Mouse (Mus musculus): ENCODE measurements around the gene Mier2. TPM values are rescaled to one million over a fixed set of nuclear protein-coding genes. Genes with fewer than 3 reads are reported as not detected.
A peak's percentile ranks its signal among the peaks of the same experiment; 100 is the strongest.

The Mier2 gene
- total RNA-seq, 2 experiments from 2014 or later: not detected

DNA sequence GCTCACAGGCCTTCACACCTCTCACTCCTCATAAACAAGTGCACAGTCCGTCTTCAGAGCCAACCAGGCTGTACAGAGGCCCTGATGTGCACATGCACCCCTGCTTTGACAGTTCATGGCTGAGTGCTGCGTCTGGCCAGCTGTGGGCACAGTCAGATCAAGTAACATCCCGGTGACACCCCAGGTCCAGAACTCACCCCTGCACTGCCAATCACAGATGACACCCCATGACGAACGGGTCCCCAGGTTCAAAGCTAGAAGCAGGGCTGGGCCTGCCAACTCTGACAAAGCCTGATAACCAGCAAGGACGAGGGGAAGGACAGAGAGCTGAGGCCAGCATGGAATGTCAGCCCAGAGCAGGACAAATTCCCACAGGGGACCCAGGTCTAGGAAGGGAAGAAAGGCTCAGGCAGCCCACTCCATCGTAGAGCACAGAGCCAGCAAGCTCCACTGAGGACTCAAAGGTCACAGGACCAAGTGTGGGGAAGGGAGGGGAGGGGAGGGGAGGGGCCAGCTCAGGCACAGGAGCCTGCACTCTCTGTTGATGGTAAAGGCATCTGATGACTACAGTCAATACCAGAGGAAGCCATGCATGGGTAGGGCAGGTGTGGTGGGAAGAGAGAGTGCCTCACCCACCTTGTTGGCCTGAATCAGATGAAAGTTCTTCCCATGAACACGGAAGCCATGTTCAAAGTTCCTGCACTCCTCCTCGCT is 11.0 kb downstream of the Mier2 start:
- ATAC-seq (replicated peaks; ENCODE audit: low FRiP score, poor library complexity, severe bottlenecking): no peak

- ATAC-seq (replicated peaks; ENCODE audit: low FRiP score, poor library complexity, severe bottlenecking): no peak
Measured at GRCm38 (mm10) chr10:79542171-79542570, 12.8 kb downstream of the Mier2 start.

- ATAC-seq (replicated peaks; ENCODE audit: low FRiP score, poor library complexity, severe bottlenecking): no peak
Measured at GRCm38 (mm10) chr10:79541522-79541921, 13.5 kb downstream of the Mier2 start.

GRCm38 (mm10) chr10:79540746-79541145 is 14.3 kb downstream of the Mier2 start:
- ATAC-seq (replicated peaks; ENCODE audit: low FRiP score, poor library complexity, severe bottlenecking): 0 out of 2 replicates have a peak, but pooled peaks have one; percentile 17

DNA sequence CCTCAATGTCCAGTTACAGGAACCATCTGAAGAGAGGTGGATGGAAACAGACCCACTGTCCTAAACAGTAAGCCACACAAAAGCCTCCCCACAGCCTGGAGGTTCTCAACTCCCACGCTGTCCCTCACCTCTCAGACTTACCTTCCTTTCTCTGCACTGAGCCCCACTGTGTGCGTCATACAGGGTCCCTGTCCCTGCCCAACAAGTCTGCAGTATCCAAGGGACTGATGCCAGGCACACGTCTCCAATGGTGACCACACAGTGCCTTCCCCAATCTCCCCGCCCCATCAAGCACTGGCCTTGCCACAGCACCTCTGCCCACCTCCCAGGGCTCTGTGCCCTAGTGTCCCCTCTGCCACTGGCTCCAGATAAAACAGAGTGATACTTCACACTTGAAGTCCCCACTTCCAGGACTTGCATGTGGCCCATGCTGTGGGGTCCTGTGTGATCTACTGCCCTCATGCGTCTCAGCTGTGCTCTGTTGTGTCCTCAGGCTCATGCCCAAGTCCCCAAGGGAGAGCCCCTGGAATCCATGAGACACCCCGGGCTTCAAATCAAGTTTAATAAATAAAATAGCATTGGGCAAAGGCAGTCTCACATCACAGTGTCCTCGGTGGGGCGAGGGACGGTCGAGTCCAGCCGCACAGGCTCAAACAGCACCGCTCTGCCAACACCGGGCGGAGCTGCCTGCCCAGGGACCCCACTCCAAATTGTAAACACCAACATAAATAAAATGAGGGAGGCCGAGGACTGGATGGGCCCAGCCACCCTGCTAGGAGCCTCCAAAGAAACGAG is 15.1 kb downstream of the Mier2 start:
- ATAC-seq (replicated peaks; ENCODE audit: low FRiP score, poor library complexity, severe bottlenecking): no peak

GRCm38 (mm10) chr10:79538873-79539272 is 16.1 kb downstream of the Mier2 start:
- no peak for ATAC-seq (replicated peaks; ENCODE audit: low FRiP score, poor library complexity, severe bottlenecking)

GRCm38 (mm10) chr10:79538323-79538722 is 16.7 kb downstream of the Mier2 start:
- no peak for ATAC-seq (replicated peaks; ENCODE audit: low FRiP score, poor library complexity, severe bottlenecking)

DNA sequence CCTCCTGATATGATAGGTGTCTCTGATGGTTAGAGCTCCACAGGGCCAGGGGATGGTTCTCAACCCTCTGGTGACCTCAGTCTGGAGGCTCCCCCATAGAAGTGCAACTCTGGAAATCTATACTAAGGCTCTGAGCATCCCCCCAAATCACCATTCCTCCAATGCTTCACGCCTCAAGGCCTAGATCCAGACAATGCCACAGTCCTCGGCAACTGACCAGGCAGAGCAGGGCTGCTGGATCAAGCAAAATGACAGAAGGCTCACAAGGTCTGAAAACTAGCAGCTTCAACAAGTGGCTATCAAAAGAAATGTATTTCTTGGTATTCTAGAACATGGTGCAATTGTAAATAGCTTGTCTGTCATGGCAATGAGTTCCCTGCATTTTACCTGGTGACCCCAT is 17.2 kb downstream of the Mier2 start:
- no peak for ATAC-seq (replicated peaks; ENCODE audit: low FRiP score, poor library complexity, severe bottlenecking)

GRCm38 (mm10) chr10:79537271-79537670 is 17.7 kb downstream of the Mier2 start:
- no peak for ATAC-seq (replicated peaks; ENCODE audit: low FRiP score, poor library complexity, severe bottlenecking)

GRCm38 (mm10) chr10:79536461-79537080 is 18.4 kb downstream of the Mier2 start:
- ATAC-seq (replicated peaks; ENCODE audit: low FRiP score, poor library complexity, severe bottlenecking): no peak

DNA sequence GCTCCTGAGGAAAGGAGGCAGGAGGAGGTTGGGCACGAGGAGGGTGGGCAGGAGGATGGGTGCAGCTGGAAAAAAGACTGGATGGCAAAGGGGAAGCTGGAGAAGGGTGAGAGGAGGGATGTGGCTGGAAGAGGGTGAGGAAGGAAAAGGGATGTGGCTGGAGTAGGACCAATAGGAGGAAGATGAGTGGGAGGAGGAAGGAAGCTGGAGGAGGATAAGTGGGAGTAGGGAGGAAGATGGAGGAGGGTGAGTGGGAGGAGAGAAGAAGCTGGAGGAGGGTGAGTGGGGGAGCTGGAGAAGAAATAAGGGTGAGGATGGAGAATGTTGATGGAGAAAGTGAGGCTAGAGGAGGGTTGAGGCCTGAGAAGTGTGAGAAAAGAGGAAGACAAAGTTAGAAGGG is 19.6 kb downstream of the Mier2 start:
- no peak for ATAC-seq (replicated peaks; ENCODE audit: low FRiP score, poor library complexity, severe bottlenecking)

DNA sequence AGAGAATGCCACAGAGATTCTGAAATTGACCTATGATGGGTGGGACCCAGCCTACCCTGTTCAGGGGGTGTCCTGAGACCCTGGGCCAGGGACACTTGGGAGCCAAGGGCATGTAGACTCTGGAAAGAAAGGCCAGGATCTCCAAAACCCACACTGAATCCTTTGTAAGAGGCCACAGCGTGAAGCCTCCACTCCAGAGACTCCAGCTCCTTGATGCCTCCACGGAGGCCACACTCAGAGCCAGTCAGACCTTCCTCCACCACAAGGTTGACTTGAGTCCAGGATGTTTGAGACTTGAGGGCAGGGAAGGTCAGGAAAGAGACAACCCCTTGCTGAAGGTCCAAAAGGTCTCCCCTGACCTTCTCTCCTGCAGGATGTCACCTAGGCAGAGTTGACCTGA is 20.6 kb downstream of the Mier2 start:
- ATAC-seq (replicated peaks; ENCODE audit: low FRiP score, poor library complexity, severe bottlenecking): no peak

DNA sequence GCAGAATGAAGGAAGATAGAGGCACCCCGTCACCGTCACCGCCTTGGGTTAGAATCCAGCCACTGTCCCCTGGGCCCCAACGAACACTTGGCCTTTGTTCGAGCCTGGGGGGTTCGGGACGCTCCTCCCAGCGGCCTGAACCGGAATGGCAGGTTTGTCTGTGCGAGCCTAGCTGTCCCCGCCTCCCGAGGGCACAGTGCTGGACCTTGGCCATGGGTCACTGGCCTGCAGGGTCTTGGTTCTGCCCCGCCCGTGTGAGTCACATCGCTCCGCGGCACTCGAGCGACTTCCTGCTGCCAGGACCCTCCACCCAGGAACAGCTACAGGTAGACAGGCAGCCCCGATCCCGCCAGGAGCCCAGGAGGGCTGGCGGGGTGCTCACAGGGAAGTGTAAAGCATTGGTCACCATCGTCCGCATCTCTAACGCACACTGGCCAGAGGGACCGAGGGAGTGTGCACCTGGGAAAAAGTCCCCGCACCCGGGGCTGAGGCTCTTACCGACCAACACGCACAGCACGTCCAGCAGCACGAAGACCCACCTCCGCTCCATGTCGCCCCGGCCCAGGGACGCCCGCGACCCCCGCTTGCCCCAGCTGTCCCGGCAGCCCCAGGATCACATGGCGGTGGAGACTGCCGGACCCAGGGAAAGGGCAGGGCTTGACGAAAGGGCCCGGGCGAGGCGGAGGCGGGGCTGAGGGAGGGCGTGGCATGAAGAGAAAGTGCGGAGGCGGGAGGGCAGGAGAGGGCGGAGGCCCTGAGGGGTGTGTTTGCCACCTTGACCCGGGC is 21.7 kb downstream of the Mier2 start, which contains the start of gene Plpp2:
TSS of gene Plpp2 (minus strand) at position 671 of the 786 bp plus-strand sequence.
- ATAC-seq (replicated peaks; ENCODE audit: low FRiP score, poor library complexity, severe bottlenecking): peak; percentile 81

GRCm38 (mm10) chr10:79532678-79533077 is 22.3 kb downstream of the Mier2 start:
- ATAC-seq (replicated peaks; ENCODE audit: low FRiP score, poor library complexity, severe bottlenecking): no peak

DNA sequence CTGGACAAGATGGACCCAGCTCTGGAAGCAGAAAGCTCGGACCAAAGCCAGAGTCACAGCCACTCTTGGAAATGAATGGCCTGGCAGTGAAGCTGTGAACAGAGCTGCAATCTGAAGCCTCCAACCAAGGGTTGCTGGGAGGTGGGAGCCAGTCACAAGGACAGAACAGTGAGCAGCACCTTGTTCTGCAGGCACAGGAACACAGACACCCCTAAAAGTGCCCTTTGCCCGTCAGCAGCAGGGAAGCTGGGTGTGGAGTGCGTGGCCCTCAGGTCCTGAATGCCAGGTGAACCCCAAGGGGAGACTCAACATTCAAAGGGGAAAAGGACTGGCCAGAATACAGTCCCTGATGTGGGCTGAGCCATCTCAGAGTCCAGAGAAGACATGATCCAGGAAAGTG is 23.4 kb downstream of the Mier2 start:
- ATAC-seq (replicated peaks; ENCODE audit: low FRiP score, poor library complexity, severe bottlenecking): no peak

DNA sequence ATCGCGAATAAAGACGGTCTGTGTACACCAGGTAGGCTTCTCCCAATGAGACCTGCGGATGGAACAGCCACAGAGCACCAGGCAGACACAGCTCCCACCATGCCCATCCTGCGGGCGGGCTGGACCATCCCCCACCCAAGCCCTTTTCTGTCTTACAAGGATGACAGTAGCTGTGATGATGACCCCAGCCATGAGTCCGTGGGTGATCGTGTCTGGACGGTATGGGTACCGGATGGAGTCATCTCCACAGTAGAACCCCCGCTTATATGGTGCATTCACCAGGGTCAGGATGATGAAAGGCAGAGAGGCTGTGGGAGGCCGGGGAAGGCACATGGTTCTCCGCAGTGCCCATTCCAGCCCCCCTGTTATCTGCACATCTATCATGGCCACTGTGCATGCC is 24.3 kb downstream of the Mier2 start:
- no peak for ATAC-seq (replicated peaks; ENCODE audit: low FRiP score, poor library complexity, severe bottlenecking)

- ATAC-seq (replicated peaks; ENCODE audit: low FRiP score, poor library complexity, severe bottlenecking): no peak
Measured at GRCm38 (mm10) chr10:79530241-79530640, 24.8 kb downstream of the Mier2 start.

- no peak for ATAC-seq (replicated peaks; ENCODE audit: low FRiP score, poor library complexity, severe bottlenecking)
Measured at GRCm38 (mm10) chr10:79528081-79528480, 26.9 kb downstream of the Mier2 start.

- no peak for ATAC-seq (replicated peaks; ENCODE audit: low FRiP score, poor library complexity, severe bottlenecking)
Measured at GRCm38 (mm10) chr10:79527453-79527845, 27.6 kb downstream of the Mier2 start.
